Mouse (Mus musculus) T-helper 17 cell (primary cell): ENCODE measurements around the gene Nop56.

Experiments
- in situ Hi-C, 2 experiments: fragments of 300-600 bp; cut with MboI, MseI; formaldehyde crosslinking; loops; 1 replicate in 1 of 2; 2 replicates in 1 of 2; pipeline ENCODE4 v1.15.1; 2025; ENCODE audit warnings: high pct_unique_total_duplicates in 2 of 2

Nop56 gene

GRCm38 (mm10) chr2:130294218-130294935 is 20.1 kb downstream of the Nop56 start:
- in situ Hi-C loops, result loop anchor here (5.0 kb wide), 2 partner anchors 68 to 128 kb away; partner anchors contain the start of genes Pced1a (in 1 of the 2) and Vps16 (in 1 of the 2)

DNA sequence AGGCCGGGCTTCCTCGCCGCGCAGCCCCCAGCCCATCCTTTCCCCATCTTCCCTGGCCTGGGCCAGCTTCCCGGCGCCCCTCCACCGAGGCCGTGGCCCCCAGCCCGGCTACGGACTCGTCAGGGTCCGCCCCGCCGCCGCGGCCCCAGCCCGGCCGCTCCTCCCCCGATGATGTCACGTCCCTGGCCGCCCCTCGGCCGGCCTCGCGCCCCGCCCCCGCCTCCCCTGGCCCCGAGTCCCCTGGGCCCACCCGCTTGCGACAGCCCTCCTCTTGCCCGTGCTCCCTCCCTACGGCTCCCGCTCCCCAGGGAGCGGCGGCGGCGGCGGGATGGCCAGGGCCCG is 20.7 kb downstream of the Nop56 start, which contains the start of gene Ebf4:
Gene Ebf4, plus strand, starts transcription at position 234 of the 342 bp plus-strand sequence.
- in situ Hi-C loops, result loop anchor here (5.0 kb wide), 2 partner anchors 67 to 127 kb away; partner anchors contain the start of genes Pced1a (in 1 of the 2) and Vps16 (in 1 of the 2)

- in situ Hi-C loops, result no loop called here
These were observed 21.3 kb downstream of the Nop56 start for GRCm38 (mm10) chr2:130295331-130296133.

GRCm38 (mm10) chr2:130296134-130296745 is 22.0 kb downstream of the Nop56 start:
- in situ Hi-C loops, result no loop called here

- in situ Hi-C loops, result no loop called here
These were observed 23.4 kb downstream of the Nop56 start for GRCm38 (mm10) chr2:130297580-130297979.

DNA sequence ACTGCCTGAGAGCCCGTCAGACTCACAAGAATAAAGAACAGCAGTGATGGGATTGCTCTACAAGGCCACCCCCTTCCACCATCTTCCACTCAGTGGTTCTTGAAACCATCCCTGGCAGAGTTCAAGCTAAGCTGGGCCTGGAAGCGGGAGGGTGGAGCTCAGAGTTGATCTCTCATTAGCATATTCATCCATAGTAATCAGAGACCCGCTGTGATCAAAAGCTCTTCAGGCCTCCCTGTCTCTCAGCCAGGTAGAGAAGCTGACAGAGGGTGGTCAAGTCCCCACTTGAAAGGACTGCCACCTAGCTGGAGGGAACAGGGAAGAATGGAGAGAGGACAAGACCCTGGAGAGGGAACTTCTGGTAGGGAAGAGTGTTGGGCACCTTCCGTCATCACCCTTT is 28.8 kb downstream of the Nop56 start:
- in situ Hi-C loops, result no loop called here

DNA sequence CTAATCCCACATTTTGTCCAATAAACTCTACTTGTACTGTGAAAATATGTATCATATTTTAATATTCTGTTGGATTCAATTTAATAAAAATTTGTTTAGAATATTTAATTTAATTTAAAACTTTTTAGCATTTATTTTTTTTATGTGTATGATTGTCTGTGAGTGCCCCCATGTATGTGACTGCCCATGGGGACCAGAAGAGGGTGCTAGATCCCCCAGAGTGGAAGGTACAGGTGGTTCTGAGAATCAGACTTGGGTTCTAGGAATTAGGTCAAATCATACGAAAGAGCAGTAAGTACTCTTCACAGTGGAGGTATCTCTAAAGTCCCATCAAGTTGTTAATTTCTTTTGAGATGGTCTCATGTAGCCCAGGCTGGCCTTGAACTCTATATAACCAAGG is 52.8 kb downstream of the Nop56 start:
- in situ Hi-C loops, result no loop called here
